Mouse (Mus musculus) forebrain, postnatal 0 days (tissue): ENCODE data around the gene Rapgef3. TPM values are rescaled to one million over a fixed set of nuclear protein-coding genes. Genes with fewer than 3 reads are reported as not detected.

Experiments
- ATAC-seq: fragments of 200-750 bp; cut with Nextera tagmentation; 2 replicates; pipeline ENCODE4 v1.8.0; 2017; ENCODE audit warnings: mild to moderate bottlenecking, moderate library complexity
- DNase-seq: peaks from one replicate; pipeline ENCODE4 v3.0.0-alpha.2; 2015
- H3K27ac ChIP-seq: fragments of 300-500 bp; sonication (generic); 2 replicates; pipeline ENCODE4 v1.5.1; 2014; ENCODE audit warnings: low read depth, mild to moderate bottlenecking, antibody characterized with exemption, low read length, moderate library complexity, mixed read lengths
- H3K27me3 ChIP-seq: fragments of 300-500 bp; sonication (generic); 2 replicates; pipeline ENCODE4 v1.6.1; 2014; ENCODE audit warnings: mild to moderate bottlenecking, low read length, mixed read lengths; ENCODE audit not compliant: insufficient read depth
- H3K36me3 ChIP-seq: fragments of 300-500 bp; sonication (generic); 2 replicates; pipeline ENCODE4 v1.6.1; 2014; ENCODE audit warnings: mild to moderate bottlenecking, moderate library complexity; ENCODE audit not compliant: insufficient read depth
- H3K4me1 ChIP-seq: fragments of 300-500 bp; sonication (generic); 2 replicates; pipeline ENCODE4 v1.6.1; 2014; ENCODE audit warnings: antibody characterized with exemption; ENCODE audit not compliant: insufficient read depth
- H3K4me2 ChIP-seq: fragments of 300-500 bp; sonication (generic); 2 replicates; pipeline ENCODE4 v1.6.1; 2014; ENCODE audit warnings: low read depth, mild to moderate bottlenecking, moderate library complexity
- H3K4me3 ChIP-seq: fragments of 300-500 bp; sonication (generic); 2 replicates; pipeline ENCODE4 v1.5.1; 2014; ENCODE audit warnings: low read depth, low read length, mixed read lengths
- H3K9ac ChIP-seq: fragments of 300-500 bp; sonication (generic); 2 replicates; pipeline ENCODE4 v1.6.1; 2014; ENCODE audit warnings: mild to moderate bottlenecking
- H3K9me3 ChIP-seq: fragments of 300-500 bp; sonication (generic); 2 replicates; pipeline ENCODE4 v1.6.1; 2016; ENCODE audit warnings: low read length
- CTCF ChIP-seq: sonication (generic); IDR thresholded peaks from 2 replicates; pipeline ENCODE4 v1.5.1; 2016; ENCODE audit warnings: antibody characterized with exemption, control low read depth, low read depth
- WGBS: fragments of 180-500 bp; shearing (Covaris S2); extraction: QIAGEN DNeasy Blood & Tissue Kit; methylation state at CpG from one replicate; pipeline ENCODE4 v1.1.7; 2014; 5-methylcytosine and 5-hydroxymethylcytosine counted together
- polyA plus RNA-seq: library from polyadenylated mRNA; unstranded; fragments of >200 nt; fragmentation: Nextera tagmentation; extraction: Ambion mirVana; gene quantifications from 2 replicates; pipeline ENCODE4 v1.2.1, GENCODE M21; 2015
- total RNA-seq: library from RNA; depleted of rRNA; stranded (reverse); fragments of >200 nt; gene quantifications from 2 replicates; pipeline ENCODE4 v1.2.3, GENCODE M21; 2014

The Rapgef3 gene
- total and polyA plus RNA-seq, 2 experiments from 2014 or later: 8.7 to 16.6 TPM

GRCm38 (mm10) chr15:97812126-97812525 lies 44.4 kb upstream of the Rapgef3 start:
- WGBS: 43% methylated on average over 6 of the region's 6 CpGs

GRCm38 (mm10) chr15:97811307-97811706 lies 43.5 kb upstream of the Rapgef3 start:
- peaks cover 42% of the 10 kb centered on the region for H3K36me3 ChIP-seq
- 89% methylated on average over 9 of the region's 9 CpGs for WGBS
- H3K4me3 ChIP-seq: no peak overlapping the region
- ATAC-seq (no peak), DNase-seq (no peak)
- H3K4me1 ChIP-seq: peaks cover 8% of the 10 kb centered on the region
- no peaks in the 10 kb centered on the region for H3K9me3 ChIP-seq
- no peak overlapping the region for H3K4me2 ChIP-seq
- no peaks in the 10 kb centered on the region for H3K27me3 ChIP-seq
- 0 out of 2 replicates have a peak overlapping the region, but pooled peaks have one; percentile 9 for H3K27ac ChIP-seq
- H3K9ac ChIP-seq: no peak overlapping the region
- TF ChIP-seq CTCF: no peak

More at GRCm38 (mm10) chr15:97812126-97812525, 44.4 kb upstream of the Rapgef3 start:
- Histone ChIP-seq H3K36me3 (peaks cover 34% of the 10 kb centered on the region), H3K4me1 (peaks cover 8% of the 10 kb centered on the region), H3K4me3 (no peak overlapping the region), H3K9ac (no peak overlapping the region), H3K27me3 (no peaks in the 10 kb centered on the region), H3K4me2 (no peak overlapping the region), H3K9me3 (no peaks in the 10 kb centered on the region), H3K27ac (peak overlapping the region; percentile 29)
- ATAC-seq (peak; percentile 87), DNase-seq (peak; percentile 76)
- TF ChIP-seq CTCF: no peak

- 92% methylated on average over 5 of the region's 5 CpGs for WGBS
- Histone ChIP-seq H3K27ac (no peak overlapping the region), H3K4me1 (peaks cover 8% of the 10 kb centered on the region), H3K9me3 (no peaks in the 10 kb centered on the region), H3K36me3 (peaks cover 45% of the 10 kb centered on the region), H3K4me3 (no peak overlapping the region), H3K27me3 (no peaks in the 10 kb centered on the region), H3K9ac (no peak overlapping the region), H3K4me2 (no peak overlapping the region)
- ATAC-seq: no peak
- TF ChIP-seq CTCF: no peak
- DNase-seq: no peak
Observed at GRCm38 (mm10) chr15:97810399-97810798, 42.6 kb upstream of the Rapgef3 start.

GRCm38 (mm10) chr15:97809942-97810341 lies 42.2 kb upstream of the Rapgef3 start:
- Histone ChIP-seq H3K36me3 (peaks cover 47% of the 10 kb centered on the region), H3K27me3 (no peaks in the 10 kb centered on the region), H3K4me1 (peaks cover 8% of the 10 kb centered on the region), H3K9me3 (no peaks in the 10 kb centered on the region), H3K27ac (no peak overlapping the region), H3K4me3 (no peak overlapping the region), H3K9ac (no peak overlapping the region), H3K4me2 (no peak overlapping the region)
- peak; percentile 61 for TF ChIP-seq CTCF
- DNase-seq: no peak
- 86% methylated on average over 5 of the region's 5 CpGs for WGBS
- no peak for ATAC-seq

GRCm38 (mm10) chr15:97809206-97809605 lies 41.4 kb upstream of the Rapgef3 start:
- ATAC-seq (no peak), DNase-seq (no peak)
- Histone ChIP-seq H3K9ac (no peak overlapping the region), H3K4me2 (no peak overlapping the region), H3K4me3 (no peak overlapping the region), H3K36me3 (peaks cover 50% of the 10 kb centered on the region), H3K9me3 (no peaks in the 10 kb centered on the region), H3K27me3 (no peaks in the 10 kb centered on the region), H3K4me1 (peaks cover 8% of the 10 kb centered on the region), H3K27ac (no peak overlapping the region)
- TF ChIP-seq CTCF: no peak
- 91% methylated on average over 14 of the region's 14 CpGs for WGBS

GRCm38 (mm10) chr15:97808532-97808931 lies 40.8 kb upstream of the Rapgef3 start:
- H3K4me2 ChIP-seq: no peak overlapping the region
- H3K27me3 ChIP-seq: no peaks in the 10 kb centered on the region
- no peak for DNase-seq
- H3K27ac ChIP-seq: no peak overlapping the region
- peaks cover 50% of the 10 kb centered on the region for H3K36me3 ChIP-seq
- peaks cover 5% of the 10 kb centered on the region for H3K4me1 ChIP-seq
- TF ChIP-seq CTCF: no peak
- WGBS: 90% methylated on average over 14 of the region's 14 CpGs
- no peak for ATAC-seq
- no peak overlapping the region for H3K4me3 ChIP-seq
- no peaks in the 10 kb centered on the region for H3K9me3 ChIP-seq
- H3K9ac ChIP-seq: no peak overlapping the region

GRCm38 (mm10) chr15:97807867-97808266 lies 40.1 kb upstream of the Rapgef3 start:
- no peak for TF ChIP-seq CTCF
- Histone ChIP-seq H3K9me3 (no peaks in the 10 kb centered on the region), H3K4me3 (no peak overlapping the region), H3K36me3 (peaks cover 50% of the 10 kb centered on the region), H3K4me2 (no peak overlapping the region), H3K27ac (no peak overlapping the region), H3K4me1 (no peaks in the 10 kb centered on the region; the same call in 1 of the 2 replicates), H3K9ac (no peak overlapping the region), H3K27me3 (no peaks in the 10 kb centered on the region)
- WGBS: 76% methylated on average over 12 of the region's 12 CpGs
- no peak for ATAC-seq
- DNase-seq: no peak
